Mouse (Mus musculus) layer of hippocampus, postnatal 36 days (tissue): ENCODE measurements around the gene Fbxl13. TPM values are rescaled to one million over a fixed set of nuclear protein-coding genes. Genes with fewer than 3 reads are reported as not detected.
"Not testable (repeated sequence)": the region's sequence is repeated elsewhere in the genome, so short reads cannot be mapped to it uniquely, and the experiment has no call there.

Experiments used
- DNase-seq, 2 experiments: peaks; one replicate each; pipeline ENCODE4 v3.0.0; 2022
- total RNA-seq, 2 experiments: library from RNA; stranded (reverse); gene quantifications; 2 replicates each; pipeline ENCODE4 v1.2.3; 2021

The Fbxl13 gene
- total RNA-seq, 2 experiments from 2014 or later = 0.28 TPM; not detected in 1

GRCm38 (mm10) chr5:21656912-21657311, 11.5 kb upstream of the Fbxl13 start:
- no peak for DNase-seq

GRCm38 (mm10) chr5:21651885-21652612, 6.6 kb upstream of the Fbxl13 start:
- no peak for DNase-seq

- DNase-seq = no peak
These were observed 5.3 kb upstream of the Fbxl13 start for GRCm38 (mm10) chr5:21650736-21651135.

GRCm38 (mm10) chr5:21646133-21646491, 678 bp upstream of the Fbxl13 start:
- no peak for DNase-seq

GRCm38 (mm10) chr5:21644891-21645438, 469 bp downstream of the Fbxl13 start:
- DNase-seq = no peak

- no peak for DNase-seq
These were observed 1.8 kb downstream of the Fbxl13 start for GRCm38 (mm10) chr5:21643606-21644005.

GRCm38 (mm10) chr5:21640961-21641360, 4.5 kb downstream of the Fbxl13 start:
- peak in 1 of 2 experiments; percentile 23 for DNase-seq

- no peak for DNase-seq
These were observed 19.5 kb downstream of the Fbxl13 start for GRCm38 (mm10) chr5:21625916-21626315.

- DNase-seq = no peak
These were observed 28.9 kb downstream of the Fbxl13 start for GRCm38 (mm10) chr5:21616450-21617009.

- DNase-seq = not testable (repeated sequence)
These were observed 31.1 kb downstream of the Fbxl13 start for GRCm38 (mm10) chr5:21614299-21614698.

GRCm38 (mm10) chr5:21610996-21611395, 34.4 kb downstream of the Fbxl13 start:
- DNase-seq = no peak

- peak; percentile 3 to 11 for DNase-seq
These were observed 36.8 kb downstream of the Fbxl13 start for GRCm38 (mm10) chr5:21608311-21609304.

- DNase-seq = no peak
These were observed 39.5 kb downstream of the Fbxl13 start for GRCm38 (mm10) chr5:21605936-21606335.

GRCm38 (mm10) chr5:21599961-21600360, 45.5 kb downstream of the Fbxl13 start:
- no peak for DNase-seq

- DNase-seq = not testable (repeated sequence)
These were observed 45.9 kb downstream of the Fbxl13 start for GRCm38 (mm10) chr5:21599536-21599935.

- no peak for DNase-seq
These were observed 52.2 kb downstream of the Fbxl13 start for GRCm38 (mm10) chr5:21593201-21593709.

- DNase-seq = no peak
These were observed 53.3 kb downstream of the Fbxl13 start for GRCm38 (mm10) chr5:21592106-21592505.

- DNase-seq = no peak
These were observed 57.2 kb downstream of the Fbxl13 start for GRCm38 (mm10) chr5:21588220-21588619.

- no peak for DNase-seq
These were observed 57.8 kb downstream of the Fbxl13 start for GRCm38 (mm10) chr5:21587683-21588082.

- no peak for DNase-seq
These were observed 58.7 kb downstream of the Fbxl13 start for GRCm38 (mm10) chr5:21586763-21587162.

GRCm38 (mm10) chr5:21578136-21578535, 67.3 kb downstream of the Fbxl13 start:
- no peak for DNase-seq

GRCm38 (mm10) chr5:21575210-21575550, 70.3 kb downstream of the Fbxl13 start:
- DNase-seq = no peak
